In genomic region chr5:121828491-121829432, GRCm38 (mm10) we compare ENCODE assay signal across 7 mouse cellular contexts. TPM values are rescaled to one million over a fixed set of nuclear protein-coding genes. Genes with fewer than 3 reads are reported as not detected.
DNase-seq lines count a peak whose midpoint lies in the region; ATAC-seq lines count a peak whose summit lies in the region.

No protein-coding gene starts in this region.

- ATAC-seq in lung, embryonic 15.5 days (ENCODE audit: borderline replicate concordance, extremely low read depth, low FRiP score, low TSS enrichment) = no peak
- peak; percentile 62 for ATAC-seq in midbrain, embryonic 14.5 days (ENCODE audit: low FRiP score, low TSS enrichment)

- H3K4me2 ChIP-seq in lung, embryonic 15.5 days = peak overlapping the region; percentile 74
- peak overlapping the region; percentile 91 for H3K4me2 ChIP-seq in midbrain, embryonic 14.5 days (ENCODE audit: low read length)

- peaks cover 33% of the 10 kb centered on the region for H3K4me1 ChIP-seq in lung, embryonic 15.5 days
- peaks cover 45% of the 10 kb centered on the region for H3K4me1 ChIP-seq in hindbrain, embryonic 10.5 days (replicated peaks)
- H3K4me1 ChIP-seq in midbrain, embryonic 14.5 days (ENCODE audit: control insufficient read depth, insufficient read depth, low read length) = peaks cover 16% of the 10 kb centered on the region; the same call in 1 of the 2 replicates

- WGBS in lung, embryonic 15.5 days = 14% methylated on average over 80 of the region's 82 CpGs
- WGBS in hindbrain, embryonic 10.5 days = 6% methylated on average over 81 of the region's 82 CpGs
- WGBS in midbrain, embryonic 14.5 days = 2% methylated on average over 79 of the region's 82 CpGs

- H3K9ac ChIP-seq in lung, embryonic 15.5 days = peak overlapping the region; percentile 29
- peak overlapping the region; percentile 49 for H3K9ac ChIP-seq in midbrain, embryonic 14.5 days (replicated peaks; ENCODE audit: low read length)

- peak overlapping the region; percentile 33 for H3K4me3 ChIP-seq in lung, embryonic 15.5 days
- H3K4me3 ChIP-seq in hindbrain, embryonic 10.5 days = peak overlapping the region; percentile 59
- H3K4me3 ChIP-seq in midbrain, embryonic 14.5 days (replicated peaks; ENCODE audit: low read depth, low read length) = peak overlapping the region; percentile 43

- no peak overlapping the region for H3K27ac ChIP-seq in lung, embryonic 15.5 days
- peak overlapping the region; percentile 31 for H3K27ac ChIP-seq in hindbrain, embryonic 10.5 days
- 0 out of 2 replicates have a peak overlapping the region, but pooled peaks have one; percentile 20 for H3K27ac ChIP-seq in midbrain, embryonic 14.5 days (replicated peaks; ENCODE audit: low read depth, low read length)

- H3K27me3 ChIP-seq in lung, embryonic 15.5 days = peaks cover 16% of the 10 kb centered on the region; the same call in 1 of the 2 replicates
- H3K27me3 ChIP-seq in hindbrain, embryonic 10.5 days (ENCODE audit: insufficient read depth, poor library complexity, severe bottlenecking) = peaks cover 67% of the 10 kb centered on the region
- peaks cover 10% of the 10 kb centered on the region; the same call in 1 of the 2 replicates for H3K27me3 ChIP-seq in midbrain, embryonic 14.5 days (ENCODE audit: control insufficient read depth, insufficient read depth, low read length)

- DNase-seq in lung, adult 18-20 months = no peak
- DNase-seq in cerebellum, postnatal 36 days = peak; percentile 66 to 73
- peak; percentile 51 for DNase-seq in hindbrain, embryonic 10.5 days (ENCODE audit: low spot score)
- peak; percentile 84 for DNase-seq in midbrain, embryonic 14.5 days
- DNase-seq in adrenal gland, adult 18-20 months (ENCODE audit: low spot score in 2 of 2) = no peak
- DNase-seq in B cell, adult 2 months = no peak

- H3K36me3 ChIP-seq in lung, embryonic 15.5 days = peaks cover 27% of the 10 kb centered on the region
- H3K36me3 ChIP-seq in hindbrain, embryonic 10.5 days = peaks cover 40% of the 10 kb centered on the region
- no peaks in the 10 kb centered on the region for H3K36me3 ChIP-seq in midbrain, embryonic 14.5 days (ENCODE audit: control insufficient read depth, insufficient read depth, low read length)

- H3K9me3 ChIP-seq in lung, embryonic 15.5 days = no peaks in the 10 kb centered on the region
- no peaks in the 10 kb centered on the region for H3K9me3 ChIP-seq in hindbrain, embryonic 10.5 days
- no peaks in the 10 kb centered on the region for H3K9me3 ChIP-seq in midbrain, embryonic 14.5 days (ENCODE audit: control insufficient read depth, low read length)

RNA-seq across cellular contexts. Expression of gene Sh2b3, which starts 8.7 kb away (rescaled TPM):
- polyA plus RNA-seq in lung, embryonic 15.5 days (2015; fragmentation: Nextera tagmentation; extraction: Ambion mirVana) = 20.5 and 21.2 TPM in 2 replicates
- polyA plus RNA-seq in hindbrain, embryonic 10.5 days (2016; fragmentation: Nextera tagmentation; extraction: Ambion mirVana) = 9.3 and 11.1 TPM in 2 replicates
- polyA plus RNA-seq in midbrain, embryonic 14.5 days (2014; fragmentation: Nextera tagmentation; extraction: Ambion mirVana) = 6.1 and 7.8 TPM in 2 replicates
- total RNA-seq in adrenal gland, adult 18-20 months (2021) = 10 to 100 TPM; 28.4 to 29.6 TPM

RNA-seq across cellular contexts. Expression of gene Pheta1, which starts 20.0 kb away (rescaled TPM):
- 27.2 and 27.5 TPM in 2 replicates for polyA plus RNA-seq in lung, embryonic 15.5 days (2015; fragmentation: Nextera tagmentation; extraction: Ambion mirVana)
- 44.8 and 54.5 TPM in 2 replicates for polyA plus RNA-seq in hindbrain, embryonic 10.5 days (2016; fragmentation: Nextera tagmentation; extraction: Ambion mirVana)
- polyA plus RNA-seq in midbrain, embryonic 14.5 days (2014; fragmentation: Nextera tagmentation; extraction: Ambion mirVana) = 36.8 and 40.1 TPM in 2 replicates
- 1 to 10 TPM; 5.1 to 5.4 TPM for total RNA-seq in adrenal gland, adult 18-20 months (2021)

Comparison
In these comparisons a context has a peak if more than half of its experiments do, and no peak if none do; other contexts are left out.
1. DNase-seq: peak in cerebellum, postnatal 36 days (2 of 2), hindbrain, embryonic 10.5 days (single experiment) and midbrain, embryonic 14.5 days (single experiment); none in lung, adult 18-20 months (0 of 2), adrenal gland, adult 18-20 months (0 of 2) and B cell, adult 2 months (0 of 2).
2. Peak in every context shown above with its lines, with median percentiles within 50 percentile points of each other: H3K4me3 ChIP-seq.